Mouse (Mus musculus): ENCODE data around the gene Bbs12. TPM values are rescaled to one million over a fixed set of nuclear protein-coding genes. Genes with fewer than 3 reads are reported as not detected.

The Bbs12 gene
- polyA plus RNA-seq, 1 experiment from 2014 or later = 6.0 TPM

- ATAC-seq (ENCODE audit: low FRiP score) (no peak), DNase-seq (ENCODE audit: low spot score) (no peak)
- H3K4me1 ChIP-seq (replicated peaks; ENCODE audit: control insufficient read depth, insufficient read depth, low read length) = no peaks in the 10 kb centered on the region
- H3K9ac ChIP-seq (ENCODE audit: low read depth, low read length) = no peak overlapping the region
- 79% methylated on average over 4 of the region's 4 CpGs for WGBS
- no peaks in the 10 kb centered on the region for H3K36me3 ChIP-seq (ENCODE audit: control insufficient read depth, insufficient read depth, low read length)
- H3K4me3 ChIP-seq (ENCODE audit: low read depth, low read length) = no peak overlapping the region
- no peak overlapping the region for H3K27ac ChIP-seq (ENCODE audit: low read depth, low read length)
- H3K27me3 ChIP-seq (ENCODE audit: control insufficient read depth, insufficient read depth, low read length) = no peaks in the 10 kb centered on the region
- no peak overlapping the region for H3K4me2 ChIP-seq (replicated peaks; ENCODE audit: low read depth, low read length)
- no peaks in the 10 kb centered on the region for H3K9me3 ChIP-seq (ENCODE audit: control insufficient read depth, low read length)
Observed at GRCm38 (mm10) chr3:37283234-37283633, 29.1 kb upstream of the Bbs12 start.

GRCm38 (mm10) chr3:37289237-37289636, 23.1 kb upstream of the Bbs12 start:
- ATAC-seq (ENCODE audit: low FRiP score) (no peak), DNase-seq (ENCODE audit: low spot score) (no peak)
- Histone ChIP-seq H3K27ac (ENCODE audit: low read depth, low read length) (no peak overlapping the region), H3K4me2 (replicated peaks; ENCODE audit: low read depth, low read length) (no peak overlapping the region), H3K36me3 (ENCODE audit: control insufficient read depth, insufficient read depth, low read length) (no peaks in the 10 kb centered on the region), H3K27me3 (ENCODE audit: control insufficient read depth, insufficient read depth, low read length) (no peaks in the 10 kb centered on the region), H3K9ac (ENCODE audit: low read depth, low read length) (no peak overlapping the region), H3K4me3 (ENCODE audit: low read depth, low read length) (no peak overlapping the region), H3K4me1 (replicated peaks; ENCODE audit: control insufficient read depth, insufficient read depth, low read length) (no peaks in the 10 kb centered on the region), H3K9me3 (ENCODE audit: control insufficient read depth, low read length) (no peaks in the 10 kb centered on the region)
- 91% methylated on average over 2 of the region's 2 CpGs for WGBS

GRCm38 (mm10) chr3:37290881-37291541, 21.3 kb upstream of the Bbs12 start:
- WGBS = 71% methylated on average over 7 of the region's 7 CpGs
- no peak overlapping the region for H3K4me2 ChIP-seq (replicated peaks; ENCODE audit: low read depth, low read length)
- H3K9ac ChIP-seq (ENCODE audit: low read depth, low read length) = no peak overlapping the region
- no peak overlapping the region for H3K4me3 ChIP-seq (ENCODE audit: low read depth, low read length)
- DNase-seq (ENCODE audit: low spot score) (no peak), ATAC-seq (ENCODE audit: low FRiP score) (no peak)
- no peaks in the 10 kb centered on the region for H3K9me3 ChIP-seq (ENCODE audit: control insufficient read depth, low read length)
- H3K36me3 ChIP-seq (ENCODE audit: control insufficient read depth, insufficient read depth, low read length) = no peaks in the 10 kb centered on the region
- H3K4me1 ChIP-seq (replicated peaks; ENCODE audit: control insufficient read depth, insufficient read depth, low read length) = no peaks in the 10 kb centered on the region
- no peak overlapping the region for H3K27ac ChIP-seq (ENCODE audit: low read depth, low read length)
- H3K27me3 ChIP-seq (ENCODE audit: control insufficient read depth, insufficient read depth, low read length) = no peaks in the 10 kb centered on the region

GRCm38 (mm10) chr3:37291929-37292328, 20.4 kb upstream of the Bbs12 start:
- Histone ChIP-seq H3K27ac (ENCODE audit: low read depth, low read length) (no peak overlapping the region), H3K36me3 (ENCODE audit: control insufficient read depth, insufficient read depth, low read length) (no peaks in the 10 kb centered on the region), H3K9ac (ENCODE audit: low read depth, low read length) (no peak overlapping the region), H3K9me3 (ENCODE audit: control insufficient read depth, low read length) (no peaks in the 10 kb centered on the region), H3K4me1 (replicated peaks; ENCODE audit: control insufficient read depth, insufficient read depth, low read length) (no peaks in the 10 kb centered on the region), H3K4me3 (ENCODE audit: low read depth, low read length) (no peak overlapping the region), H3K4me2 (replicated peaks; ENCODE audit: low read depth, low read length) (no peak overlapping the region), H3K27me3 (ENCODE audit: control insufficient read depth, insufficient read depth, low read length) (no peaks in the 10 kb centered on the region)
- DNase-seq (ENCODE audit: low spot score) = no peak
- ATAC-seq (ENCODE audit: low FRiP score) = no peak
- 87% methylated on average over 2 of the region's 2 CpGs for WGBS

GRCm38 (mm10) chr3:37292654-37293053, 19.7 kb upstream of the Bbs12 start:
- Histone ChIP-seq H3K4me3 (ENCODE audit: low read depth, low read length) (no peak overlapping the region), H3K4me2 (replicated peaks; ENCODE audit: low read depth, low read length) (no peak overlapping the region), H3K9me3 (ENCODE audit: control insufficient read depth, low read length) (no peaks in the 10 kb centered on the region), H3K27me3 (ENCODE audit: control insufficient read depth, insufficient read depth, low read length) (no peaks in the 10 kb centered on the region), H3K36me3 (ENCODE audit: control insufficient read depth, insufficient read depth, low read length) (no peaks in the 10 kb centered on the region), H3K9ac (ENCODE audit: low read depth, low read length) (no peak overlapping the region), H3K4me1 (replicated peaks; ENCODE audit: control insufficient read depth, insufficient read depth, low read length) (no peaks in the 10 kb centered on the region), H3K27ac (ENCODE audit: low read depth, low read length) (no peak overlapping the region)
- WGBS = 75% methylated on average over 2 of the region's 2 CpGs
- no peak for DNase-seq (ENCODE audit: low spot score)
- no peak for ATAC-seq (ENCODE audit: low FRiP score)

GRCm38 (mm10) chr3:37299470-37299869, 12.9 kb upstream of the Bbs12 start:
- Histone ChIP-seq H3K27me3 (ENCODE audit: control insufficient read depth, insufficient read depth, low read length) (no peaks in the 10 kb centered on the region), H3K27ac (ENCODE audit: low read depth, low read length) (no peak overlapping the region), H3K4me1 (replicated peaks; ENCODE audit: control insufficient read depth, insufficient read depth, low read length) (no peaks in the 10 kb centered on the region), H3K4me2 (replicated peaks; ENCODE audit: low read depth, low read length) (no peak overlapping the region), H3K9ac (ENCODE audit: low read depth, low read length) (no peak overlapping the region), H3K9me3 (ENCODE audit: control insufficient read depth, low read length) (no peaks in the 10 kb centered on the region), H3K36me3 (ENCODE audit: control insufficient read depth, insufficient read depth, low read length) (no peaks in the 10 kb centered on the region), H3K4me3 (ENCODE audit: low read depth, low read length) (no peak overlapping the region)
- 75% methylated on average over 3 of the region's 3 CpGs for WGBS
- ATAC-seq (ENCODE audit: low FRiP score) (no peak), DNase-seq (ENCODE audit: low spot score) (no peak)

- 42% methylated on average over 12 of the region's 12 CpGs for WGBS
- H3K27me3 ChIP-seq (ENCODE audit: control insufficient read depth, insufficient read depth, low read length) = no peaks in the 10 kb centered on the region
- H3K4me2 ChIP-seq (replicated peaks; ENCODE audit: low read depth, low read length) = no peak overlapping the region
- H3K4me1 ChIP-seq (replicated peaks; ENCODE audit: control insufficient read depth, insufficient read depth, low read length) = no peaks in the 10 kb centered on the region
- no peaks in the 10 kb centered on the region for H3K9me3 ChIP-seq (ENCODE audit: control insufficient read depth, low read length)
- H3K9ac ChIP-seq (ENCODE audit: low read depth, low read length) = no peak overlapping the region
- H3K4me3 ChIP-seq (ENCODE audit: low read depth, low read length) = no peak overlapping the region
- ATAC-seq (ENCODE audit: low FRiP score) (no peak), DNase-seq (ENCODE audit: low spot score) (peak; percentile 68)
- H3K36me3 ChIP-seq (ENCODE audit: control insufficient read depth, insufficient read depth, low read length) = no peaks in the 10 kb centered on the region
- no peak overlapping the region for H3K27ac ChIP-seq (ENCODE audit: low read depth, low read length)
Observed at GRCm38 (mm10) chr3:37302685-37303084, 9.7 kb upstream of the Bbs12 start.

- ATAC-seq (ENCODE audit: low FRiP score) (no peak), DNase-seq (ENCODE audit: low spot score) (no peak)
- H3K27me3 ChIP-seq (ENCODE audit: control insufficient read depth, insufficient read depth, low read length) = no peaks in the 10 kb centered on the region
- no peak overlapping the region for H3K9ac ChIP-seq (ENCODE audit: low read depth, low read length)
- no peaks in the 10 kb centered on the region for H3K4me1 ChIP-seq (replicated peaks; ENCODE audit: control insufficient read depth, insufficient read depth, low read length)
- 66% methylated on average over 8 of the region's 8 CpGs for WGBS
- H3K4me3 ChIP-seq (ENCODE audit: low read depth, low read length) = no peak overlapping the region
- no peak overlapping the region for H3K4me2 ChIP-seq (replicated peaks; ENCODE audit: low read depth, low read length)
- H3K27ac ChIP-seq (ENCODE audit: low read depth, low read length) = no peak overlapping the region
- H3K36me3 ChIP-seq (ENCODE audit: control insufficient read depth, insufficient read depth, low read length) = no peaks in the 10 kb centered on the region
- H3K9me3 ChIP-seq (ENCODE audit: control insufficient read depth, low read length) = no peaks in the 10 kb centered on the region
Observed at GRCm38 (mm10) chr3:37303392-37304139, 8.8 kb upstream of the Bbs12 start.

GRCm38 (mm10) chr3:37311897-37312369, 421 bp upstream of the Bbs12 start:
- H3K9me3 ChIP-seq (ENCODE audit: control insufficient read depth, low read length) = no peaks in the 10 kb centered on the region
- H3K36me3 ChIP-seq (ENCODE audit: control insufficient read depth, insufficient read depth, low read length) = no peaks in the 10 kb centered on the region
- 0 out of 2 replicates have a peak, but pooled peaks cover 2% of the 10 kb centered on the region for H3K4me1 ChIP-seq (replicated peaks; ENCODE audit: control insufficient read depth, insufficient read depth, low read length)
- peak overlapping the region; percentile 47; the same call in 1 of the 2 replicates for H3K27ac ChIP-seq (ENCODE audit: low read depth, low read length)
- H3K4me2 ChIP-seq (replicated peaks; ENCODE audit: low read depth, low read length) = peak overlapping the region; percentile 53
- H3K4me3 ChIP-seq (ENCODE audit: low read depth, low read length) = peak overlapping the region; percentile 82
- WGBS = 3% methylated on average over 10 of the region's 10 CpGs
- no peak for DNase-seq (ENCODE audit: low spot score)
- no peaks in the 10 kb centered on the region for H3K27me3 ChIP-seq (ENCODE audit: control insufficient read depth, insufficient read depth, low read length)
- H3K9ac ChIP-seq (ENCODE audit: low read depth, low read length) = peak overlapping the region; percentile 61
- peak; percentile 85; the same call in 1 of the 2 replicates for ATAC-seq (ENCODE audit: low FRiP score)

All from hindbrain, embryonic 11.5 days (tissue).